Mouse (Mus musculus): ENCODE measurements around the gene Dgkq. TPM values are rescaled to one million over a fixed set of nuclear protein-coding genes. Genes with fewer than 3 reads are reported as not detected.

Dgkq gene
- polyA plus RNA-seq, 1 experiment: 4.7 TPM

- TF ChIP-seq MYOD1 (IDR thresholded peaks at IDR 0.05; ENCODE audit: control insufficient read depth, insufficient read length, low read depth) (no peak), FOSL1 (IDR thresholded peaks at IDR 0.05; ENCODE audit: insufficient read depth, low read length, poor library complexity, severe bottlenecking) (no peak), CTCF (IDR thresholded peaks at IDR 0.05; ENCODE audit: control insufficient read depth, insufficient read depth, insufficient read length) (no peak), MAX (IDR thresholded peaks at IDR 0.05) (no peak), MYOG (IDR thresholded peaks at IDR 0.05; ENCODE audit: control insufficient read depth, extremely low read depth, insufficient read length) (no peak), USF1 (IDR thresholded peaks at IDR 0.05; ENCODE audit: low read depth) (no peak), CEBPB (IDR thresholded peaks at IDR 0.05; ENCODE audit: low read depth) (no peak)
- no peak overlapping the region for H3ac ChIP-seq (ENCODE audit: control insufficient read depth, insufficient read length, low read depth)
- H3K4me3 ChIP-seq (ENCODE audit: insufficient read depth, poor library complexity, severe bottlenecking): no peak overlapping the region
- no peaks in the 10 kb centered on the region for H3K79me3 ChIP-seq (ENCODE audit: low read depth)
- H3K79me2 ChIP-seq (ENCODE audit: control insufficient read depth, insufficient read depth): no peaks in the 10 kb centered on the region
- no peaks in the 10 kb centered on the region for H3K36me3 ChIP-seq (ENCODE audit: control insufficient read depth, insufficient read depth)
- no peaks in the 10 kb centered on the region for H3K27me3 ChIP-seq (ENCODE audit: control insufficient read depth, insufficient read depth, insufficient read length)
These were observed 43.6 kb upstream of the Dgkq start for GRCm38 (mm10) chr5:108713096-108713495.

- TF ChIP-seq MYOD1 (IDR thresholded peaks at IDR 0.05; ENCODE audit: control insufficient read depth, insufficient read length, low read depth) (no peak), CTCF (IDR thresholded peaks at IDR 0.05; ENCODE audit: control insufficient read depth, insufficient read depth, insufficient read length) (no peak), FOSL1 (IDR thresholded peaks at IDR 0.05; ENCODE audit: insufficient read depth, low read length, poor library complexity, severe bottlenecking) (no peak), CEBPB (IDR thresholded peaks at IDR 0.05; ENCODE audit: low read depth) (no peak), MYOG (IDR thresholded peaks at IDR 0.05; ENCODE audit: control insufficient read depth, extremely low read depth, insufficient read length) (no peak), USF1 (IDR thresholded peaks at IDR 0.05; ENCODE audit: low read depth) (no peak), MAX (IDR thresholded peaks at IDR 0.05) (no peak)
- Histone ChIP-seq H3ac (ENCODE audit: control insufficient read depth, insufficient read length, low read depth) (no peak overlapping the region), H3K27me3 (ENCODE audit: control insufficient read depth, insufficient read depth, insufficient read length) (no peaks in the 10 kb centered on the region), H3K36me3 (ENCODE audit: control insufficient read depth, insufficient read depth) (no peaks in the 10 kb centered on the region), H3K79me2 (ENCODE audit: control insufficient read depth, insufficient read depth) (no peaks in the 10 kb centered on the region), H3K79me3 (ENCODE audit: low read depth) (no peaks in the 10 kb centered on the region), H3K4me3 (ENCODE audit: insufficient read depth, poor library complexity, severe bottlenecking) (no peak overlapping the region)
These were observed 42.5 kb upstream of the Dgkq start for GRCm38 (mm10) chr5:108711968-108712367.

- TF ChIP-seq FOSL1 (IDR thresholded peaks at IDR 0.05; ENCODE audit: insufficient read depth, low read length, poor library complexity, severe bottlenecking) (no peak), MAX (IDR thresholded peaks at IDR 0.05) (no peak), CEBPB (IDR thresholded peaks at IDR 0.05; ENCODE audit: low read depth) (no peak), MYOD1 (IDR thresholded peaks at IDR 0.05; ENCODE audit: control insufficient read depth, insufficient read length, low read depth) (no peak), CTCF (IDR thresholded peaks at IDR 0.05; ENCODE audit: control insufficient read depth, insufficient read depth, insufficient read length) (no peak), MYOG (IDR thresholded peaks at IDR 0.05; ENCODE audit: control insufficient read depth, extremely low read depth, insufficient read length) (no peak), USF1 (IDR thresholded peaks at IDR 0.05; ENCODE audit: low read depth) (no peak)
- no peak overlapping the region for H3ac ChIP-seq (ENCODE audit: control insufficient read depth, insufficient read length, low read depth)
- no peaks in the 10 kb centered on the region for H3K79me3 ChIP-seq (ENCODE audit: low read depth)
- no peaks in the 10 kb centered on the region for H3K27me3 ChIP-seq (ENCODE audit: control insufficient read depth, insufficient read depth, insufficient read length)
- H3K4me3 ChIP-seq (ENCODE audit: insufficient read depth, poor library complexity, severe bottlenecking): no peak overlapping the region
- no peaks in the 10 kb centered on the region for H3K79me2 ChIP-seq (ENCODE audit: control insufficient read depth, insufficient read depth)
- no peaks in the 10 kb centered on the region for H3K36me3 ChIP-seq (ENCODE audit: control insufficient read depth, insufficient read depth)
These were observed 39.7 kb upstream of the Dgkq start for GRCm38 (mm10) chr5:108708981-108709731.

GRCm38 (mm10) chr5:108708419-108708818 lies 38.9 kb upstream of the Dgkq start:
- Histone ChIP-seq H3K36me3 (ENCODE audit: control insufficient read depth, insufficient read depth) (no peaks in the 10 kb centered on the region), H3K27me3 (ENCODE audit: control insufficient read depth, insufficient read depth, insufficient read length) (no peaks in the 10 kb centered on the region), H3K79me3 (ENCODE audit: low read depth) (no peaks in the 10 kb centered on the region), H3ac (ENCODE audit: control insufficient read depth, insufficient read length, low read depth) (no peak overlapping the region), H3K79me2 (ENCODE audit: control insufficient read depth, insufficient read depth) (no peaks in the 10 kb centered on the region), H3K4me3 (ENCODE audit: insufficient read depth, poor library complexity, severe bottlenecking) (no peak overlapping the region)
- TF ChIP-seq MYOG (IDR thresholded peaks at IDR 0.05; ENCODE audit: control insufficient read depth, extremely low read depth, insufficient read length): no peak
- TF ChIP-seq MYOD1 (IDR thresholded peaks at IDR 0.05; ENCODE audit: control insufficient read depth, insufficient read length, low read depth): no peak
- no peak for TF ChIP-seq CTCF (IDR thresholded peaks at IDR 0.05; ENCODE audit: control insufficient read depth, insufficient read depth, insufficient read length)
- no peak for TF ChIP-seq USF1 (IDR thresholded peaks at IDR 0.05; ENCODE audit: low read depth)
- no peak for TF ChIP-seq MAX (IDR thresholded peaks at IDR 0.05)
- no peak for TF ChIP-seq CEBPB (IDR thresholded peaks at IDR 0.05; ENCODE audit: low read depth)
- no peak for TF ChIP-seq FOSL1 (IDR thresholded peaks at IDR 0.05; ENCODE audit: insufficient read depth, low read length, poor library complexity, severe bottlenecking)

- no peaks in the 10 kb centered on the region for H3K27me3 ChIP-seq (ENCODE audit: control insufficient read depth, insufficient read depth, insufficient read length)
- H3K4me3 ChIP-seq (ENCODE audit: insufficient read depth, poor library complexity, severe bottlenecking): no peak overlapping the region
- no peaks in the 10 kb centered on the region for H3K36me3 ChIP-seq (ENCODE audit: control insufficient read depth, insufficient read depth)
- H3K79me2 ChIP-seq (ENCODE audit: control insufficient read depth, insufficient read depth): no peaks in the 10 kb centered on the region
- H3K79me3 ChIP-seq (ENCODE audit: low read depth): no peaks in the 10 kb centered on the region
- TF ChIP-seq CEBPB (IDR thresholded peaks at IDR 0.05; ENCODE audit: low read depth) (no peak), FOSL1 (IDR thresholded peaks at IDR 0.05; ENCODE audit: insufficient read depth, low read length, poor library complexity, severe bottlenecking) (no peak), MAX (IDR thresholded peaks at IDR 0.05) (no peak), CTCF (IDR thresholded peaks at IDR 0.05; ENCODE audit: control insufficient read depth, insufficient read depth, insufficient read length) (no peak), MYOG (IDR thresholded peaks at IDR 0.05; ENCODE audit: control insufficient read depth, extremely low read depth, insufficient read length) (no peak), USF1 (IDR thresholded peaks at IDR 0.05; ENCODE audit: low read depth) (no peak), MYOD1 (IDR thresholded peaks at IDR 0.05; ENCODE audit: control insufficient read depth, insufficient read length, low read depth) (no peak)
- no peak overlapping the region for H3ac ChIP-seq (ENCODE audit: control insufficient read depth, insufficient read length, low read depth)
These were observed 38.3 kb upstream of the Dgkq start for GRCm38 (mm10) chr5:108707758-108708157.
